Comparison of ENCODE assay signal across 21 mouse cellular contexts in genomic region chr2:79030990-79031389, GRCm38 (mm10).
A peak's percentile ranks its signal among the peaks of the same experiment; 100 is the strongest.
DNase-seq lines count a peak whose midpoint lies in the region; ATAC-seq and TF ChIP-seq lines count a peak whose summit lies in the region.
"Had no signal": no experiment of that assay in that cellular context is flagged by ENCODE, and none has a peak within 500 bp of the region (broad histone marks: within the 10 kb centered on the region; RNA-seq: fewer than 3 reads in every experiment).

No protein-coding gene starts in this region.

- no peak overlapping the region for H3K27ac ChIP-seq in heart, adult 2 months
- H3K27ac ChIP-seq: embryonic facial prominence, embryonic 15.5 days; heart, embryonic 13.5 days; kidney, embryonic 15.5 days; midbrain, embryonic 10.5 days; stomach, postnatal 0 days had no signal

- no peaks in the 10 kb centered on the region for H3K79me2 ChIP-seq in heart, adult 2 months (replicated peaks; ENCODE audit: control insufficient read depth, insufficient read depth, low read length)

- no peak for TF ChIP-seq POLR2A in heart, adult 2 months (IDR thresholded peaks at IDR 0.05; ENCODE audit: insufficient read depth, low read depth, low read length)

- no peaks in the 10 kb centered on the region for H3K4me1 ChIP-seq in heart, adult 2 months (ENCODE audit: control insufficient read depth, insufficient read depth, low read length)
- H3K4me1 ChIP-seq: embryonic facial prominence, embryonic 15.5 days; kidney, embryonic 15.5 days had no signal

- WGBS in heart, adult 2 months = 39% methylated on average over 1 of the region's 1 CpGs

- DNase-seq in adrenal gland, adult (ENCODE audit: inconsistent age in 2 of 2, low spot score in 1 of 2) = peak; percentile 80 to 86
- DNase-seq in adrenal gland, postnatal 4 days (ENCODE audit: low spot score in 2 of 2) = no peak
- peak; percentile 20 for DNase-seq in heart, postnatal 4 days
- no peak for DNase-seq in heart, adult 2 months
- peak; percentile 52 for DNase-seq in adrenal gland, adult 8-10 months
- DNase-seq in left cerebral cortex, postnatal 25 days (ENCODE audit: low spot score in 2 of 2) = no peak
- no peak for DNase-seq in layer of hippocampus, postnatal 14 days (ENCODE audit: low spot score in 2 of 2)
- DNase-seq: cerebellum, adult 9-10 months; forebrain, postnatal 0 days; gastrocnemius, postnatal 10 days; heart, adult 11 months; kidney, postnatal 4 days; right cerebral cortex, adult 18-20 months had no signal

- no peak overlapping the region for H3K4me3 ChIP-seq in heart, adult 2 months
- H3K4me3 ChIP-seq: embryonic facial prominence, embryonic 15.5 days; heart, embryonic 13.5 days; kidney, embryonic 15.5 days; midbrain, embryonic 10.5 days had no signal

- TF ChIP-seq CTCF in heart, adult 2 months (IDR thresholded peaks at IDR 0.05) = no peak

- TF ChIP-seq EP300 in heart, adult 2 months (IDR thresholded peaks at IDR 0.05; ENCODE audit: insufficient read depth, low read depth, low read length) = no peak

- ATAC-seq in megakaryocyte, adult 5-6 weeks (ENCODE audit: poor library complexity, severe bottlenecking) = 0 out of 2 replicates have a peak, but pooled peaks have one; percentile 24
- ATAC-seq: forebrain, postnatal 0 days; hindbrain, embryonic 16.5 days; intestine, postnatal 0 days had no signal

- H3K27me3 ChIP-seq in heart, adult 2 months (ENCODE audit: control insufficient read depth, insufficient read depth, low read length) = no peaks in the 10 kb centered on the region
- H3K27me3 ChIP-seq: embryonic facial prominence, embryonic 15.5 days; heart, embryonic 13.5 days; kidney, embryonic 15.5 days had no signal

- no peaks in the 10 kb centered on the region for H3K36me3 ChIP-seq in heart, adult 2 months (ENCODE audit: control insufficient read depth, insufficient read depth, low read length)
- H3K36me3 ChIP-seq: embryonic facial prominence, embryonic 15.5 days; heart, embryonic 13.5 days; kidney, embryonic 15.5 days; midbrain, embryonic 10.5 days had no signal

- H3K9ac ChIP-seq in heart, adult 2 months (ENCODE audit: low read depth, low read length) = no peak overlapping the region
- H3K9ac ChIP-seq: embryonic facial prominence, embryonic 15.5 days; forebrain, postnatal 0 days; heart, embryonic 13.5 days; kidney, embryonic 15.5 days had no signal

- intact Hi-C loops in heart, adult 2 months (cut with DNase I) = no loop called here
- intact Hi-C loops in left cerebral cortex, postnatal 25 days (cut with DNase I) = no loop called here

Comparison
In these comparisons a context has a peak if more than half of its experiments do, and no peak if none do; other contexts are left out.
1. DNase-seq: peak in adrenal gland, adult (2 of 2), heart, postnatal 4 days (single experiment) and adrenal gland, adult 8-10 months (single experiment); none in adrenal gland, postnatal 4 days (0 of 2), heart, adult 2 months (0 of 2), left cerebral cortex, postnatal 25 days (0 of 2) and layer of hippocampus, postnatal 14 days (0 of 2).